ENCODE assay signal across 15 mouse cellular contexts in the genomic region with DNA sequence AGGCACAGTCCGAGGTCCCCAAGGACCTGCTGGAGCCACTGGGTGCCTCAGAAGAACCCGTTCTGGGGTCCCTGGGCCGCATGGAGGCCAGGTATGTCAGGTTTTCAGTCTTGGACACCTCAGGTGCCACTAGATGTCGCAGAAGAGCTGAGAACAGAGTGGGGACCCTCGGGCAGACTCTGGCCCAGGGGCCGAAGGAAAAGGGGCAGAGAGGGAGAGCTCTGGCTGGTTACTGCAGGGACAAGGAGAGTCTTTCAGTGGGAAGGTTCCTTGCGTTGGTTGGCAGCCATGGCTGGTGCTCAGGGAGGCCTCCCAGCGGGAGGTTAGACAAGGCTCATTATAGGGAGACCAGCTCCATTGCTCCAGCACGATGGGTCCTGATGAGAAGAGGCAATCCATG.
DNase-seq lines count a peak whose midpoint lies in the region; ATAC-seq and TF ChIP-seq lines count a peak whose summit lies in the region.
"Had no signal": no experiment of that assay in that cellular context is flagged by ENCODE, and none has a peak within 500 bp of the region (broad histone marks: within the 10 kb centered on the region; RNA-seq: fewer than 3 reads in every experiment).

No protein-coding gene starts in this region.

- ATAC-seq in activated CD4-positive, CD25-positive, alpha-beta regulatory T cell, adult 4 months, result no peak

- WGBS in embryonic facial prominence, embryonic 10.5 days, result 42% methylated on average over 9 of the region's 9 CpGs

- TF ChIP-seq CTCF in layer of hippocampus, adult 2 months (conservative IDR thresholded peaks at IDR 0.05), result peak; percentile 48
- TF ChIP-seq CTCF in CH12.LX (conservative IDR thresholded peaks at IDR 0.05 in 1 of 2, IDR thresholded peaks at IDR 0.05 in 1 of 2; ENCODE audit: low read depth in 2 of 2, low read length in 2 of 2) (peak in 1 of 2 experiments; percentile 62; a peak in 2 of 4 replicates), ES-Bruce4 (IDR thresholded peaks at IDR 0.05; ENCODE audit: low read depth, low read length) (peak; percentile 63)

- TF ChIP-seq POLR2A in CH12.LX (IDR thresholded peaks at IDR 0.05; ENCODE audit: low read depth, low read length), result no peak
- TF ChIP-seq POLR2A in ES-Bruce4 (IDR thresholded peaks at IDR 0.05; ENCODE audit: insufficient read depth, low read length), result no peak

- peaks cover 0 to 6% of the 10 kb centered on the region in 2 experiments; a peak in 1 of 4 replicates for H3K4me1 ChIP-seq in CH12.LX (ENCODE audit: control insufficient read depth in 1 of 2, insufficient read depth in 2 of 2)
- no peaks in the 10 kb centered on the region for H3K4me1 ChIP-seq in ES-Bruce4 (ENCODE audit: control insufficient read depth, insufficient read depth, low read length)
- 0 out of 2 replicates have a peak, but pooled peaks cover 5% of the 10 kb centered on the region for H3K4me1 ChIP-seq in embryonic facial prominence, embryonic 10.5 days
- H3K4me1 ChIP-seq: hindbrain, embryonic 15.5 days had no signal

- in situ Hi-C loops in CH12.LX (cut with MboI; ENCODE audit: low pct_ligation_motif_present, low pct_unique_long_range_greater_than_20kb, low sequenced_read_pairs), result no loop called here

- intact Hi-C loops in left cerebral cortex, postnatal 25 days (cut with DNase I), result no loop called here

- dilution Hi-C loops in CH12.LX (cut with MboI; ENCODE audit: extremely low pct_ligation_motif_present, extremely low pct_unique_long_range_greater_than_20kb, low sequenced_read_pairs), result no loop called here

- no peaks in the 10 kb centered on the region for H3K36me3 ChIP-seq in CH12.LX (replicated peaks in 1 of 2; ENCODE audit: control insufficient read depth in 1 of 2, insufficient read depth in 1 of 2, low read length in 1 of 2)
- no peaks in the 10 kb centered on the region for H3K36me3 ChIP-seq in ES-Bruce4 (ENCODE audit: control insufficient read depth, insufficient read depth, low read length, poor library complexity, severe bottlenecking)
- no peaks in the 10 kb centered on the region for H3K36me3 ChIP-seq in embryonic facial prominence, embryonic 10.5 days (replicated peaks)
- H3K36me3 ChIP-seq: hindbrain, embryonic 15.5 days had no signal

- no peak overlapping the region for H3K27ac ChIP-seq in layer of hippocampus, adult 2 months
- H3K27ac ChIP-seq in CH12.LX (ENCODE audit: insufficient read depth, low read depth) (no peak overlapping the region), ES-Bruce4 (ENCODE audit: insufficient read depth, low read length) (no peak overlapping the region)
- H3K27ac ChIP-seq in embryonic facial prominence, embryonic 10.5 days (replicated peaks), result no peak overlapping the region
- H3K27ac ChIP-seq: hindbrain, embryonic 15.5 days had no signal

- TF ChIP-seq EP300 in CH12.LX (IDR thresholded peaks at IDR 0.05; ENCODE audit: low read length) (no peak), ES-Bruce4 (IDR thresholded peaks at IDR 0.05; ENCODE audit: insufficient read depth, low read depth, low read length) (no peak)

- H3K27me3 ChIP-seq in CH12.LX (replicated peaks), result no peaks in the 10 kb centered on the region
- H3K27me3 ChIP-seq in ES-Bruce4 (ENCODE audit: control insufficient read depth, insufficient read depth, low read length, poor library complexity, severe bottlenecking), result no peaks in the 10 kb centered on the region
- H3K27me3 ChIP-seq in embryonic facial prominence, embryonic 10.5 days (replicated peaks; ENCODE audit: low read depth, poor library complexity, severe bottlenecking), result no peaks in the 10 kb centered on the region
- H3K27me3 ChIP-seq: hindbrain, embryonic 15.5 days had no signal

- H3K9ac ChIP-seq in CH12.LX (ENCODE audit: insufficient read depth, low read depth) (no peak overlapping the region), ES-Bruce4 (ENCODE audit: low read depth, poor library complexity, severe bottlenecking) (no peak overlapping the region)
- H3K9ac ChIP-seq: hindbrain, embryonic 15.5 days had no signal

- no peaks in the 10 kb centered on the region for H3K79me2 ChIP-seq in CH12.LX (replicated peaks; ENCODE audit: control insufficient read depth, extremely low read depth, insufficient read depth, poor library complexity, severe bottlenecking)

- no peak overlapping the region for H3K4me2 ChIP-seq in CH12.LX (ENCODE audit: insufficient read depth, low read depth, poor library complexity, severe bottlenecking)
- H3K4me2 ChIP-seq: hindbrain, embryonic 15.5 days had no signal

- no peaks in the 10 kb centered on the region for H3K9me3 ChIP-seq in CH12.LX (replicated peaks; ENCODE audit: low read length)
- no peaks in the 10 kb centered on the region for H3K9me3 ChIP-seq in ES-Bruce4 (replicated peaks; ENCODE audit: control insufficient read depth, insufficient read depth, low read length, poor library complexity, severe bottlenecking)
- H3K9me3 ChIP-seq in embryonic facial prominence, embryonic 10.5 days, result no peaks in the 10 kb centered on the region
- H3K9me3 ChIP-seq: hindbrain, embryonic 15.5 days had no signal

- H3K4me3 ChIP-seq in layer of hippocampus, adult 2 months, result no peak overlapping the region
- H3K4me3 ChIP-seq in CH12.LX (replicated peaks in 1 of 3; ENCODE audit: low read depth in 2 of 3, low read length in 2 of 3, poor library complexity in 1 of 3) (no peak overlapping the region), ES-Bruce4 (ENCODE audit: low read depth, low read length) (peak overlapping the region; percentile 13; the same call in 1 of the 2 replicates)
- H3K4me3 ChIP-seq in embryonic facial prominence, embryonic 10.5 days, result no peak overlapping the region
- H3K4me3 ChIP-seq: erythroblast, embryonic 14.5 days; hindbrain, embryonic 15.5 days had no signal

- DNase-seq in layer of hippocampus, adult 2 months (ENCODE audit: low spot score in 2 of 2), result no peak
- DNase-seq in layer of hippocampus, adult 9-10 months (ENCODE audit: low spot score), result no peak
- DNase-seq in CH12.LX (ENCODE audit: extremely low read depth), result peak; percentile 6
- peak; percentile 34 for DNase-seq in embryonic facial prominence, embryonic 10.5 days (ENCODE audit: low spot score)
- no peak for DNase-seq in left cerebral cortex, postnatal 25 days (ENCODE audit: low spot score in 2 of 2)
- no peak for DNase-seq in natural killer cell, adult 2 months (ENCODE audit: low spot score in 2 of 2)
- DNase-seq: adrenal gland, adult 2 months; cerebellum, postnatal 36 days; left cerebral cortex, postnatal 4 days; lung, postnatal 14 days; spleen, adult 18-20 months had no signal

- TF ChIP-seq RAD21 in CH12.LX (IDR thresholded peaks at IDR 0.05; ENCODE audit: low read depth, low read length), result peak; percentile 51

TF ChIP-seq in CH12.LX, 34 proteins besides CTCF, POLR2A, EP300 and RAD21:
- peak; percentile 36 for TF ChIP-seq SMC3 (IDR thresholded peaks at IDR 0.05; ENCODE audit: low read depth, low read length)
- no peak for TF ChIP-seq ZC3H11A (IDR thresholded peaks at IDR 0.05; ENCODE audit: low read depth, low read length)

Comparison
In these comparisons a context has a peak if more than half of its experiments do, and no peak if none do; other contexts are left out.
1. DNase-seq: peak in CH12.LX (single experiment) and embryonic facial prominence, embryonic 10.5 days (single experiment); none in layer of hippocampus, adult 2 months (0 of 2), layer of hippocampus, adult 9-10 months (single experiment), left cerebral cortex, postnatal 25 days (0 of 2) and natural killer cell, adult 2 months (0 of 2).